ENCODE assay signal across 10 mouse cellular contexts in the genomic region with DNA sequence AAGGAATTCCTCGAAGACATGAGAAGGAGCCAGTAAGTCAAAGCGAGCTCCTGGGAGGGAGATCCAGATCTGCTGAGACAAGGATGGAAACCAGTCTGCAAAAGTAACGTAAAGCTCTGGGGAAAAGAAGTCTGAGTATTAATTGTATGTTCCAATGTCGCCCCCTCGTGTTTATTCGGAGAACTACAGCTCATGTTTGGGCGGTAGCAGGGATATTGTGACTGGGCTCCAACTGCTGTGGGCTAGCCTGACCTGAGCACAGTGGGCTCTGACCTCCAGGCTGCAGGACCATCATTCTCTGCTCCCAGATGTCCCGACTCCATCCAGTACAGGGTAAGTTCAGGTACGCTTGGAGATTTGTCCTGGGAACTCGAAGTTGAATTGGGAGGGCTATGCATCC. TPM values are rescaled to one million over a fixed set of nuclear protein-coding genes. Genes with fewer than 3 reads are reported as not detected.
DNase-seq lines count a peak whose midpoint lies in the region; ATAC-seq and TF ChIP-seq lines count a peak whose summit lies in the region.
"Had no signal": no experiment of that assay in that cellular context is flagged by ENCODE, and none has a peak within 500 bp of the region (broad histone marks: within the 10 kb centered on the region; RNA-seq: fewer than 3 reads in every experiment).

No protein-coding gene starts in this region.

- no peaks in the 10 kb centered on the region for H3K27me3 ChIP-seq in kidney, embryonic 15.5 days
- no peaks in the 10 kb centered on the region for H3K27me3 ChIP-seq in liver, adult 2 months (ENCODE audit: control insufficient read depth, insufficient read depth, low read length)
- no peaks in the 10 kb centered on the region for H3K27me3 ChIP-seq in testis, adult 2 months (ENCODE audit: control insufficient read depth, insufficient read depth, low read length)

- no peaks in the 10 kb centered on the region for H3K4me1 ChIP-seq in kidney, embryonic 15.5 days
- H3K4me1 ChIP-seq in liver, adult 2 months (ENCODE audit: control insufficient read depth, insufficient read depth, low read length) = no peaks in the 10 kb centered on the region
- peaks cover 17% of the 10 kb centered on the region for H3K4me1 ChIP-seq in testis, adult 2 months (ENCODE audit: control insufficient read depth, insufficient read depth, low read length)

- no peak for TF ChIP-seq POLR2A in liver, adult 2 months (IDR thresholded peaks at IDR 0.05; ENCODE audit: extremely low read depth, insufficient read depth, low read length)
- TF ChIP-seq POLR2A in testis, adult 2 months (IDR thresholded peaks at IDR 0.05; ENCODE audit: control insufficient read depth, low read depth, low read length) = no peak

- no peak overlapping the region for H3K4me3 ChIP-seq in kidney, embryonic 15.5 days (replicated peaks)
- no peak overlapping the region for H3K4me3 ChIP-seq in liver, adult 2 months (ENCODE audit: insufficient read depth, low read depth, low read length)
- no peak overlapping the region for H3K4me3 ChIP-seq in testis, adult 2 months (ENCODE audit: control insufficient read depth, low read depth, low read length)
- H3K4me3 ChIP-seq: erythroblast, embryonic 14.5 days had no signal

- TF ChIP-seq CTCF in liver, adult 2 months (IDR thresholded peaks at IDR 0.05; ENCODE audit: low read depth, low read length) = peak; percentile 54
- TF ChIP-seq CTCF in testis, adult 2 months (IDR thresholded peaks at IDR 0.05; ENCODE audit: control insufficient read depth, insufficient read depth, insufficient replicate concordance, low read depth, low read length) = peak; percentile 69; the same call in 1 of the 2 replicates

- H3K4me2 ChIP-seq in kidney, embryonic 15.5 days = no peak overlapping the region

- H3K36me3 ChIP-seq in kidney, embryonic 15.5 days = no peaks in the 10 kb centered on the region
- H3K36me3 ChIP-seq in liver, adult 2 months (ENCODE audit: control insufficient read depth, insufficient read depth, low read length) = no peaks in the 10 kb centered on the region
- no peaks in the 10 kb centered on the region for H3K36me3 ChIP-seq in testis, adult 2 months (ENCODE audit: control insufficient read depth, insufficient read depth, low read length)

- ATAC-seq in kidney, embryonic 15.5 days (replicated peaks; ENCODE audit: low FRiP score) = peak; percentile 56; the same call in 1 of the 2 replicates

- no peak overlapping the region for H3K9ac ChIP-seq in kidney, embryonic 15.5 days
- no peak overlapping the region for H3K9ac ChIP-seq in liver, adult 2 months (ENCODE audit: low read depth, low read length)

- DNase-seq in 3T3-L1 (ENCODE audit: low read depth, low spot score) = peak; percentile 82
- peak; percentile 43 for DNase-seq in MEL-GATA-1-ER (ENCODE audit: extremely low read depth, low read depth)
- peak; percentile 83 to 90 for DNase-seq in cerebellum, postnatal 10 days
- peak; percentile 71 for DNase-seq in gastrocnemius, postnatal 10 days
- DNase-seq in liver, adult 2 months (ENCODE audit: extremely low read depth, low read depth, low spot score) = peak; percentile 26
- peak; percentile 55 to 74 for DNase-seq in natural killer cell, adult 2 months (ENCODE audit: low spot score in 2 of 2)

- no peaks in the 10 kb centered on the region for H3K79me2 ChIP-seq in liver, adult 2 months (ENCODE audit: control insufficient read depth, insufficient read depth, low read length)

- H3K27ac ChIP-seq in kidney, embryonic 15.5 days = no peak overlapping the region
- H3K27ac ChIP-seq in liver, adult 2 months (replicated peaks; ENCODE audit: insufficient read depth, low read depth, low read length) = no peak overlapping the region
- no peak overlapping the region for H3K27ac ChIP-seq in testis, adult 2 months (ENCODE audit: control insufficient read depth, insufficient read depth, low read depth, low read length)

- H3K9me3 ChIP-seq in kidney, embryonic 15.5 days (replicated peaks) = no peaks in the 10 kb centered on the region

- WGBS in kidney, embryonic 15.5 days = 13% methylated on average over 10 of the region's 10 CpGs
- 14% methylated on average over 10 of the region's 10 CpGs for WGBS in liver, adult 2 months

RNA-seq across cellular contexts. Expression of a gene that starts 16.0 kb away (rescaled TPM):
- total RNA-seq in gastrocnemius, postnatal 10 days (2021) = not detected
- polyA plus RNA-seq in kidney, embryonic 15.5 days (2015; fragmentation: Nextera tagmentation; extraction: Ambion mirVana) = 3.1 and 3.5 TPM in 2 replicates
- not detected in 2 replicates for total RNA-seq in liver, adult 2 months (2014; rRNA removed)
- polyA plus RNA-seq in liver, adult 2 months (2012; rRNA removed) = not detected in 2 replicates
- not detected in 2 replicates for polyA plus RNA-seq in testis, adult 2 months (2012; rRNA removed)
- polyA plus RNA-seq: erythroblast, embryonic 14.5 days; stomach, embryonic 14.5 days had no signal

RNA-seq across cellular contexts. Expression of a gene that starts 19.6 kb away (rescaled TPM):
- total RNA-seq in gastrocnemius, postnatal 10 days (2021) = 10 to 100 TPM; 24.8 to 24.9 TPM
- polyA plus RNA-seq in kidney, embryonic 15.5 days (2015; fragmentation: Nextera tagmentation; extraction: Ambion mirVana) = 50.0 and 56.1 TPM in 2 replicates
- 36.0 and 40.7 TPM in 2 replicates for total RNA-seq in liver, adult 2 months (2014; rRNA removed)
- 62.3 and 64.0 TPM in 2 replicates for polyA plus RNA-seq in liver, adult 2 months (2012; rRNA removed)
- 53.6 and 57.8 TPM in 2 replicates for polyA plus RNA-seq in testis, adult 2 months (2012; rRNA removed)

RNA-seq across cellular contexts. Expression of a gene that starts 26.8 kb away (rescaled TPM):
- total RNA-seq in gastrocnemius, postnatal 10 days (2021) = 1 to 10 TPM; 1.9 to 2.5 TPM
- polyA plus RNA-seq in kidney, embryonic 15.5 days (2015; fragmentation: Nextera tagmentation; extraction: Ambion mirVana) = 10.4 and 13.6 TPM in 2 replicates
- total RNA-seq in liver, adult 2 months (2014; rRNA removed) = 0.46 and 0.67 TPM in 2 replicates
- 0.90 and 1.1 TPM in 2 replicates for polyA plus RNA-seq in liver, adult 2 months (2012; rRNA removed)
- polyA plus RNA-seq in testis, adult 2 months (2012; rRNA removed) = 3.1 and 3.9 TPM in 2 replicates

RNA-seq across cellular contexts. Expression of a gene that starts 59.1 kb away (rescaled TPM):
- total RNA-seq in gastrocnemius, postnatal 10 days (2021) = 10 to 100 TPM; 51.9 to 60.8 TPM
- polyA plus RNA-seq in kidney, embryonic 15.5 days (2015; fragmentation: Nextera tagmentation; extraction: Ambion mirVana) = 65.2 and 70.1 TPM in 2 replicates
- 273 and 293 TPM in 2 replicates for total RNA-seq in liver, adult 2 months (2014; rRNA removed)
- 521 and 573 TPM in 2 replicates for polyA plus RNA-seq in liver, adult 2 months (2012; rRNA removed)
- 69.0 and 76.6 TPM in 2 replicates for polyA plus RNA-seq in testis, adult 2 months (2012; rRNA removed)

RNA-seq across cellular contexts. Expression of a gene that starts 59.3 kb away (rescaled TPM):
- total RNA-seq in gastrocnemius, postnatal 10 days (2021) = 10 to 100 TPM; 23.6 to 26.0 TPM
- polyA plus RNA-seq in kidney, embryonic 15.5 days (2015; fragmentation: Nextera tagmentation; extraction: Ambion mirVana) = 81.2 and 87.5 TPM in 2 replicates
- 30.4 and 32.1 TPM in 2 replicates for total RNA-seq in liver, adult 2 months (2014; rRNA removed)
- polyA plus RNA-seq in liver, adult 2 months (2012; rRNA removed) = 70.3 and 75.1 TPM in 2 replicates
- polyA plus RNA-seq in testis, adult 2 months (2012; rRNA removed) = 466 and 545 TPM in 2 replicates

Comparison
In these comparisons a context has a peak if more than half of its experiments do, and no peak if none do; other contexts are left out.
1. DNase-seq: peak in every context shown above with its lines; median percentile 86 in cerebellum, postnatal 10 days; 82 in 3T3-L1; 71 in gastrocnemius, postnatal 10 days; 64 in natural killer cell, adult 2 months; 43 in MEL-GATA-1-ER; 26 in liver, adult 2 months.